Mouse (Mus musculus): Measurements from ENCODE around the gene Hmgn2.

DNA sequence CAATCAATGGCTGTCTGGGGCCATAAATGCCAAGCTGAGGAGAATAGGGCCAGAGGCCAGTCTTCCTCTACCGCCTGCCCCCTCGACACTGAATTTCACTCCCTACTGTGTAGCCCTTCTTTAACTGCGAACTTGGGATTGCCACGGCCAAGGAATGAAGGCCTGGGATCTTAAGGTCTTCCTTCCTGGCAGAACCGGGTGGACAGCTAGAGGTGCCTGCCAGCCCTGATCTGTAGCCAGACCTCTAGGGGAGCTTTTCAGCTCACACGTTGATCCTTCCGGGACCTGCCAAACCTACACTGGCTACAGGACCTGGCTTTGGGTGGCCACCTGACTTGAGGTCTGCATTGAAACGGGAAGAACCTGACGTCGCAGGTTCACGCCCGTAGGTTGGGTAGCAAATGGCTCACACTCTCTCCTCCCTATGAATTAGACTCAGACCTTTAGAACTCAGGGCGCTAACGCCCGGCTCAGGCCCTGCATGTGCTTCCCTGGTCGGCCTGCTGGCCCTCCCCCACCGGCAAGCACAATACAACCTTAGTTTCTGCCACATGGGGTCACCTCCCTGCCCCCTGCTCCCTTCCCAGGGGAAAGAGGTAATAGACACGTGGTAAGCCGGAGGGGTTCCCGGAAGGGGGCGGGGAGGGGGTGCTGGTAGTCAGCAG lies 48.9 kb upstream of the Hmgn2 start:
- TF ChIP-seq CTCF (IDR thresholded peaks at IDR 0.05; ENCODE audit: insufficient read depth, low read length) (no peak), POLR2A (IDR thresholded peaks at IDR 0.05; ENCODE audit: borderline replicate concordance, extremely low read depth, low read depth, low read length) (no peak)
